Mouse (Mus musculus) small intestine, adult 2 months (tissue): Measurements from ENCODE around the gene Mtf2.

Experiments
- CTCF ChIP-seq: fragments of 200-500 bp; IDR thresholded peaks from 2 replicates; pipeline ENCODE4 v1.5.1; 2012; ENCODE audit warnings: low read depth, mild to moderate bottlenecking, control low read depth, inconsistent platforms, low read length, moderate library complexity, mixed read lengths; ENCODE audit not compliant: insufficient replicate concordance, insufficient read length; ENCODE audit errors: extremely low read depth
- POLR2A ChIP-seq: fragments of 200-500 bp; IDR thresholded peaks from 2 replicates; pipeline ENCODE4 v1.6.1; 2012; ENCODE audit warnings: low read depth, mild to moderate bottlenecking, control low read depth, inconsistent platforms, low read length, moderate library complexity

DNA sequence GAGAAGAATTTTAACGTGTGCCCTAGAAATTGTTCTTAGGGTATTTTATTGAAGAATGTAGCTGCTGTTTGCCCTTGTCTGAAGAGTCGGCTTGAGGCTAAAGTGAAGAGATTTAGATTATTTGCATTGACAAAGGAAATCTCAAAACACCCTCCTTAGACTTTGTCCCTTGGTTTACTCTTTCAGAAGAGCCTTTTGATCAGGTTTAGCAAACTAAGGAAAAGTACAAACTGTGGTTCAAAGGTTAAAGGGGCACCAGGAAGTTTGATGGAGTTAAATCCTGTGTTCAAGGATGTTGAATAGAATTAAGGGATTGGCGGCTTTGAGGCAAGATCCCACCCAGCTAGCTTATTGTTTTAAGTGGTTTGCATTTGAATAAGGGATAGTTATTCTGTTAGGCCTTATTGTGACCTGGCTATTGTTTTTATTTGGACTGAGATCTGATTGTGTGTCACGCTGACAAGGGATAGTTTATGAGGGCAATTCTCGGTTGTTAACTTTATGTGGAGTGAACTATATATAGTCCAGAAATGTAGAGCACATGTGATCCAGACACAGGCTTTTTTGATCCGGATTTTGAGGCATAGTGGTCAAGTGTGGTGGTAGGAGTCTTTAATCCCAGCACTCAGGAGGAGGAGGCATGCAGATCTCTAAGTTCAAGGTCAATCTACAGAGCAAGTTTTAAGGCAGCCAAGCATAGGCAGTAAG lies 11.5 kb downstream of the Mtf2 start:
- no peak for TF ChIP-seq POLR2A
- no peak for TF ChIP-seq CTCF
